Mouse (Mus musculus) layer of hippocampus, postnatal 14 days (tissue): ENCODE data around the gene Pcdh9. TPM values are rescaled to one million over a fixed set of nuclear protein-coding genes. Genes with fewer than 3 reads are reported as not detected.

ENCODE experiments used
- DNase-seq, 2 experiments: peaks; one replicate each; pipeline ENCODE4 v3.0.0; 2021 to 2022; ENCODE audit warnings: low spot score in 2 of 2, mixed read lengths in 1 of 2
- total RNA-seq, 2 experiments: library from RNA; stranded (reverse); gene quantifications; 2 replicates each; pipeline ENCODE4 v1.2.3; 2021

Gene Pcdh9
- total RNA-seq, 2 experiments from 2014 or later: 178 to 189 TPM

- peak in 1 of 2 experiments; percentile 34 for DNase-seq
Measured at GRCm38 (mm10) chr14:93233599-93233998, 656.9 kb downstream of the Pcdh9 start.

- DNase-seq: peak; percentile 79 to 83
Measured at GRCm38 (mm10) chr14:93214846-93215245, 675.6 kb downstream of the Pcdh9 start.

- no peak for DNase-seq
Measured at GRCm38 (mm10) chr14:93199791-93200190, 690.7 kb downstream of the Pcdh9 start.

GRCm38 (mm10) chr14:93182606-93183491 is 707.6 kb downstream of the Pcdh9 start:
- DNase-seq: peak in 1 of 2 experiments; percentile 75

- DNase-seq: peak in 1 of 2 experiments; percentile 63
Measured at GRCm38 (mm10) chr14:93169201-93169600, 721.3 kb downstream of the Pcdh9 start.

GRCm38 (mm10) chr14:93168367-93168766 is 722.1 kb downstream of the Pcdh9 start:
- no peak for DNase-seq

GRCm38 (mm10) chr14:93143414-93143813 is 747.1 kb downstream of the Pcdh9 start:
- DNase-seq: no peak

- DNase-seq: no peak
Measured at GRCm38 (mm10) chr14:93142076-93142475, 748.4 kb downstream of the Pcdh9 start.

- peak in 1 of 2 experiments; percentile 31 for DNase-seq
Measured at GRCm38 (mm10) chr14:93126993-93127392, 763.5 kb downstream of the Pcdh9 start.

GRCm38 (mm10) chr14:93102755-93103154 is 787.7 kb downstream of the Pcdh9 start:
- DNase-seq: no peak

- DNase-seq: no peak
Measured at GRCm38 (mm10) chr14:93095081-93095480, 795.4 kb downstream of the Pcdh9 start.

- no peak for DNase-seq
Measured at GRCm38 (mm10) chr14:93092806-93093205, 797.7 kb downstream of the Pcdh9 start.

GRCm38 (mm10) chr14:93085646-93086045 is 804.8 kb downstream of the Pcdh9 start:
- DNase-seq: no peak

- no peak for DNase-seq
Measured at GRCm38 (mm10) chr14:93083140-93083539, 807.3 kb downstream of the Pcdh9 start.

GRCm38 (mm10) chr14:93080910-93081309 is 809.6 kb downstream of the Pcdh9 start:
- DNase-seq: no peak

GRCm38 (mm10) chr14:93075761-93076160 is 814.7 kb downstream of the Pcdh9 start:
- DNase-seq: no peak

- DNase-seq: no peak
Measured at GRCm38 (mm10) chr14:93072346-93072745, 818.1 kb downstream of the Pcdh9 start.

- no peak for DNase-seq
Measured at GRCm38 (mm10) chr14:93070140-93070539, 820.3 kb downstream of the Pcdh9 start.

- DNase-seq: peak in 1 of 2 experiments; percentile 49
Measured at GRCm38 (mm10) chr14:93067411-93068336, 822.8 kb downstream of the Pcdh9 start.

GRCm38 (mm10) chr14:93066732-93067410 is 823.6 kb downstream of the Pcdh9 start:
- peak in 1 of 2 experiments; percentile 28 for DNase-seq
